Mouse (Mus musculus): ENCODE data around the gene Kpna2.
"Not testable (repeated sequence)": the region's sequence is repeated elsewhere in the genome, so short reads cannot be mapped to it uniquely, and the experiment has no call there.

Kpna2 gene

GRCm38 (mm10) chr11:106999151-106999948, at the start of gene Kpna2:
Gene Kpna2 (minus strand): TSS chr11:106999541.
- DNase-seq (ENCODE audit: low spot score in 2 of 2) = peak; percentile 83 to 92

GRCm38 (mm10) chr11:107046766-107047620, 47.7 kb upstream of the Kpna2 start:
- DNase-seq (ENCODE audit: low spot score in 2 of 2) = no peak

- DNase-seq (ENCODE audit: low spot score in 2 of 2) = no peak
These were observed 46.2 kb upstream of the Kpna2 start for GRCm38 (mm10) chr11:107045546-107045945.

- peak; percentile 60 to 68 for DNase-seq (ENCODE audit: low spot score in 2 of 2)
These were observed 45.0 kb upstream of the Kpna2 start for GRCm38 (mm10) chr11:107044321-107044720.

GRCm38 (mm10) chr11:107043361-107043760, 44.0 kb upstream of the Kpna2 start:
- DNase-seq (ENCODE audit: low spot score in 2 of 2) = no peak

- DNase-seq (ENCODE audit: low spot score in 2 of 2) = no peak
These were observed 42.1 kb upstream of the Kpna2 start for GRCm38 (mm10) chr11:107041396-107041795.

- DNase-seq (ENCODE audit: low spot score in 2 of 2) = no peak
These were observed 40.1 kb upstream of the Kpna2 start for GRCm38 (mm10) chr11:107039417-107039816.

GRCm38 (mm10) chr11:107034085-107034810, 34.9 kb upstream of the Kpna2 start:
- DNase-seq (ENCODE audit: low spot score in 2 of 2) = no peak

GRCm38 (mm10) chr11:107031635-107032034, 32.3 kb upstream of the Kpna2 start:
- DNase-seq (ENCODE audit: low spot score in 2 of 2) = no peak

GRCm38 (mm10) chr11:107029536-107029935, 30.2 kb upstream of the Kpna2 start:
- DNase-seq (ENCODE audit: low spot score in 2 of 2) = no peak

- no peak for DNase-seq (ENCODE audit: low spot score in 2 of 2)
These were observed 29.4 kb upstream of the Kpna2 start for GRCm38 (mm10) chr11:107028754-107029153.

GRCm38 (mm10) chr11:107028275-107028618, 28.9 kb upstream of the Kpna2 start:
- no peak for DNase-seq (ENCODE audit: low spot score in 2 of 2)

- peak; percentile 76 to 91 for DNase-seq (ENCODE audit: low spot score in 2 of 2)
These were observed 28.3 kb upstream of the Kpna2 start for GRCm38 (mm10) chr11:107027431-107028274.

GRCm38 (mm10) chr11:107026554-107027430, 27.5 kb upstream of the Kpna2 start:
- DNase-seq (ENCODE audit: low spot score in 2 of 2) = no peak

GRCm38 (mm10) chr11:107025411-107026321, 26.3 kb upstream of the Kpna2 start, which contains the start of gene 1810010H24Rik:
Gene 1810010H24Rik (plus strand): TSS chr11:107025681.
- DNase-seq (ENCODE audit: low spot score in 2 of 2) = no peak

GRCm38 (mm10) chr11:107024406-107024805, 25.1 kb upstream of the Kpna2 start:
- DNase-seq (ENCODE audit: low spot score in 2 of 2) = no peak

GRCm38 (mm10) chr11:107022050-107022683, 22.8 kb upstream of the Kpna2 start:
- no peak for DNase-seq (ENCODE audit: low spot score in 2 of 2)

- not testable (repeated sequence) for DNase-seq (ENCODE audit: low spot score in 2 of 2)
These were observed 20.4 kb upstream of the Kpna2 start for GRCm38 (mm10) chr11:107019722-107020121.
